In the genomic region with DNA sequence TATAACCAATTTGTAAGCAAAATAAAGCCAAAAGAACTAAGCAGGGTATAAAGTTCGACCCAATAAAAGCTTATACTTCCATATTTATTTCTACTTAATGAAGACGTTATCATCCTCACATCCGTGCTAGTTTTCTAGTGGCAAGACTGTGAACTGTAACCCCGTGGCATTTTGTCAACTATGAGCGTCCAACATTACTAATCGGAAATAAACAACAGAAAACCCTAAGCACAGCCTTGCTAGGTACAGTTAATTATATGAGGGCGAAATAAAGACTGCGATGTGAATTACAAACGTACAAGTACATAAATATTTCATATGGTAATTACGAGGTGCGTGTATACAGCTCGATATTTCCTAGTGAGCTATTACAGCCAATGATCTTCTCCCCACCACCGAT, we compare ENCODE assay signal across 8 mouse cellular contexts.
A peak's percentile ranks its signal among the peaks of the same experiment; 100 is the strongest.
DNase-seq lines count a peak whose midpoint lies in the region; ATAC-seq and TF ChIP-seq lines count a peak whose summit lies in the region.

No protein-coding gene starts in this region.

- DNase-seq in kidney, adult 2 months = no peak
- no peak for DNase-seq in kidney, adult 18-20 months
- DNase-seq in forebrain, embryonic 10.5 days (ENCODE audit: extremely low spot score, low spot score) = no peak
- no peak for DNase-seq in intestine, embryonic 14.5 days (ENCODE audit: low spot score)
- DNase-seq in spleen, postnatal 14 days (ENCODE audit: low spot score in 2 of 2) = no peak
- DNase-seq in layer of hippocampus, adult 18-20 months (ENCODE audit: low spot score in 2 of 2) = no peak

- no peak for ATAC-seq in intestine, embryonic 14.5 days (replicated peaks; ENCODE audit: low FRiP score, low TSS enrichment, low read depth)
- ATAC-seq in granulocyte monocyte progenitor cell, adult 5-6 weeks (replicated peaks; ENCODE audit: poor library complexity, severe bottlenecking) = no peak

- peak overlapping the region; percentile 64 for H3K4me2 ChIP-seq in intestine, embryonic 14.5 days (ENCODE audit: low read length)
- H3K4me2 ChIP-seq in myocyte (ENCODE audit: low read depth) = peak overlapping the region; percentile 82

- no peak for TF ChIP-seq POLR2A in kidney, adult 2 months (IDR thresholded peaks at IDR 0.05; ENCODE audit: low read depth, low read length)
- no peak for TF ChIP-seq POLR2A in myocyte (IDR thresholded peaks at IDR 0.05; ENCODE audit: insufficient read length, low read depth)

- no peaks in the 10 kb centered on the region for H3K36me3 ChIP-seq in kidney, adult 2 months (ENCODE audit: control insufficient read depth, insufficient read depth, low read length)
- H3K36me3 ChIP-seq in forebrain, embryonic 10.5 days (replicated peaks) = no peaks in the 10 kb centered on the region
- no peaks in the 10 kb centered on the region for H3K36me3 ChIP-seq in intestine, embryonic 14.5 days (ENCODE audit: control insufficient read depth, insufficient read depth, low read length)
- no peaks in the 10 kb centered on the region for H3K36me3 ChIP-seq in myocyte (ENCODE audit: control insufficient read depth, insufficient read depth)

- no peak overlapping the region for H3K27ac ChIP-seq in kidney, adult 2 months (ENCODE audit: insufficient read depth, low read depth, low read length)
- H3K27ac ChIP-seq in forebrain, embryonic 10.5 days = 0 out of 2 replicates have a peak overlapping the region, but pooled peaks have one; percentile 91
- H3K27ac ChIP-seq in intestine, embryonic 14.5 days (ENCODE audit: low read depth) = no peak overlapping the region

- no peak overlapping the region for H3ac ChIP-seq in myocyte (ENCODE audit: control insufficient read depth, insufficient read length)

- WGBS in kidney, adult 2 months = 35% methylated on average over 13 of the region's 13 CpGs
- WGBS in forebrain, embryonic 10.5 days = 77% methylated on average over 13 of the region's 13 CpGs
- 54% methylated on average over 13 of the region's 13 CpGs for WGBS in intestine, embryonic 14.5 days

- H3K27me3 ChIP-seq in kidney, adult 2 months (replicated peaks; ENCODE audit: control insufficient read depth, insufficient read depth, low read length) = no peaks in the 10 kb centered on the region
- peaks cover 7% of the 10 kb centered on the region for H3K27me3 ChIP-seq in forebrain, embryonic 10.5 days (ENCODE audit: poor library complexity, severe bottlenecking)
- H3K27me3 ChIP-seq in intestine, embryonic 14.5 days (replicated peaks; ENCODE audit: control insufficient read depth, insufficient read depth, low read length) = no peaks in the 10 kb centered on the region
- H3K27me3 ChIP-seq in myocyte (ENCODE audit: control insufficient read depth, insufficient read depth, insufficient read length) = no peaks in the 10 kb centered on the region

- H3K4me1 ChIP-seq in kidney, adult 2 months (ENCODE audit: control insufficient read depth, insufficient read depth, low read length) = no peaks in the 10 kb centered on the region; the same call in 1 of the 2 replicates
- H3K4me1 ChIP-seq in forebrain, embryonic 10.5 days = peaks cover 29% of the 10 kb centered on the region
- H3K4me1 ChIP-seq in intestine, embryonic 14.5 days (replicated peaks; ENCODE audit: control insufficient read depth, insufficient read depth, low read length) = no peaks in the 10 kb centered on the region

- no peak for TF ChIP-seq CTCF in kidney, adult 2 months (conservative IDR thresholded peaks at IDR 0.05; ENCODE audit: insufficient read depth, insufficient read length, low read depth, low read length)

- H3K9me3 ChIP-seq in forebrain, embryonic 10.5 days = no peaks in the 10 kb centered on the region
- H3K9me3 ChIP-seq in intestine, embryonic 14.5 days (ENCODE audit: control insufficient read depth, low read length) = no peaks in the 10 kb centered on the region

- H3K4me3 ChIP-seq in kidney, adult 2 months (ENCODE audit: insufficient read depth, low read depth, low read length) = 0 out of 2 replicates have a peak overlapping the region, but pooled peaks have one; percentile 84
- H3K4me3 ChIP-seq in forebrain, embryonic 10.5 days = peak overlapping the region; percentile 72
- peak overlapping the region; percentile 52 for H3K4me3 ChIP-seq in intestine, embryonic 14.5 days (ENCODE audit: low read depth, low read length)
- peak overlapping the region; percentile 40 for H3K4me3 ChIP-seq in myocyte

- H3K79me2 ChIP-seq in myocyte (ENCODE audit: control insufficient read depth, insufficient read depth) = no peaks in the 10 kb centered on the region

- H3K9ac ChIP-seq in intestine, embryonic 14.5 days (ENCODE audit: low read length) = no peak overlapping the region

TF ChIP-seq in myocyte, 11 proteins besides CTCF, POLR2A, EP300 and RAD21:
- no peak for TF ChIP-seq MYOD1 (IDR thresholded peaks at IDR 0.05; ENCODE audit: control insufficient read depth in 1 of 3, insufficient read length in 2 of 3, low read depth in 2 of 3)
- TF ChIP-seq MYOG (IDR thresholded peaks at IDR 0.05; ENCODE audit: control insufficient read depth in 1 of 3, insufficient read depth in 1 of 3, insufficient read length in 2 of 3, low read depth in 2 of 3) = no peak
- no peak for TF ChIP-seq MAX (IDR thresholded peaks at IDR 0.05; ENCODE audit: low read depth)
- no peak for TF ChIP-seq REST (IDR thresholded peaks at IDR 0.05; ENCODE audit: insufficient read depth, insufficient read length)
- no peak for TF ChIP-seq SRF (IDR thresholded peaks at IDR 0.05; ENCODE audit: control insufficient read depth, insufficient read length, low read depth)
- TF ChIP-seq POLR2AphosphoS2 (IDR thresholded peaks at IDR 0.05; ENCODE audit: insufficient read length, low read depth) = no peak
- TF ChIP-seq CEBPB (IDR thresholded peaks at IDR 0.05; ENCODE audit: insufficient read depth, poor library complexity, severe bottlenecking) = no peak
- TF ChIP-seq USF1 (IDR thresholded peaks at IDR 0.05; ENCODE audit: low read depth) = no peak
- no peak for TF ChIP-seq TCF3 (IDR thresholded peaks at IDR 0.05; ENCODE audit: insufficient read length, low read depth)
- TF ChIP-seq E2F4 (IDR thresholded peaks at IDR 0.05; ENCODE audit: insufficient read depth) = no peak
- TF ChIP-seq TCF12 (IDR thresholded peaks at IDR 0.05; ENCODE audit: insufficient read depth, poor library complexity, severe bottlenecking) = no peak
TF ChIP-seq in myocyte: peak in this region for 0.
